Mouse (Mus musculus) kidney, adult 18-20 months (tissue): ENCODE measurements around the gene Rpgr.

ENCODE experiments used
- DNase-seq: peaks from one replicate; pipeline ENCODE4 v3.0.0; 2021

Gene Rpgr

DNA sequence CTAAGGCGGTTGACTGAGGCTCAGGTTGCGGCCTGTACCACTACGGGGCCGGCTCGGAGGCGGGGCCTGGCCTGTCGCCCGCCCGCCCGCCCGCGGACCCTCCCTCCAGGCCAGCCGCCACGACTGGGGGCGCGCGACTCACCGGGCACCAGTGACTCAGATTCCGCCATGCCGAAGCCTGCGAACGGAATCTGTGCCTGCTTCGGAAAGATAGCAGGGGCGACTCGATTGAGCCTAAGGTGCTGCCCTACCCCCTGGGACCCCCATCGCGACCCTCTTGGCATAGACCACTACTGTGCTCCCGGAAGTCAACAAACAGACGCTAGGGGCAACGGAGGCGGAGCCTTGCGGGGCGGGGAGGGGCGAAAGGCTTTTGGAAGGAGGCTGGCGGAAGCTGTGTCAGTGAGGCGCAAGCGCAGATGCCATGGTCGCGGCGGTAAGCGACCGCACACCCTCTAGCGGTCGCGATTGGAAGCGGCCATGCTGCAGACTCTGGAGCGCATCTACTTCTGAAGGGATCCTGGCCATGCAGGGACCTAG lies at the start of gene Rpgr:
TSS of gene Rpgr (minus strand) at position 511 of the 540 bp plus-strand sequence.
- DNase-seq: peak; percentile 92

- DNase-seq: no peak
Observed at GRCm38 (mm10) chrX:10258260-10258659, 41.5 kb upstream of the Rpgr start.

GRCm38 (mm10) chrX:10257774-10258173 lies 41.1 kb upstream of the Rpgr start:
- no peak for DNase-seq

DNA sequence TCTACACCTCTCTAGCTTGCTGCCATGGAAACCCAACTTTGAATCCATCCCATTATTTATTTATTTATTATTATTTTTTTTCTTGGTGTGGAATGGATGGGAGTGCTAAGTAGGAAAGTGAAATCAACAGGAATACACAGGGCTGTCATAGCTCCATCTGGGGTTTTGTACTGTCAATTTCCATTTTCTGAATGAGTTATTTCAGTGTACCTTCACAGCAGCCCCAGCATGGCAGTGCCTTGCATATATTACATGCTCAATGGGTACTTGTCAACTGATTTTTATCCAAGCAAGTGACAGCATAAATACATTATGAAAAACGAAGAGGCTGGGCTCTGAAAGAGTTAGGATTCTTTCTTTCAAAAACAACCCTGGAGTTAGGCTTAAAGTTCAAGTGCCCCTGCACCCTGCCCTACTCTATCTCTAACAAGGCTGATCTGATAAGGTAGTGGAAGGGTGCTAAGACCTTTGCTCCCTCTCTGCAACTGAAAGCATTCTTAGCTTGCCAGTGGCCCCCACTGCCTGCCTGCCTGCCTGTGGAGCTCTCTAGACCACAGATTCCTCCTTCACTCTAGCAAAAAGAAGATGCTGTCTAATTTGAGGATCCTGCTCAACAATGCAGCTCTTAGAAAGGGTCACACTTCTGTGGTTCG lies 35.3 kb upstream of the Rpgr start, which contains the start of gene Otc:
TSS of gene Otc (plus strand) at position 454 of the 653 bp plus-strand sequence.
- DNase-seq: no peak

DNA sequence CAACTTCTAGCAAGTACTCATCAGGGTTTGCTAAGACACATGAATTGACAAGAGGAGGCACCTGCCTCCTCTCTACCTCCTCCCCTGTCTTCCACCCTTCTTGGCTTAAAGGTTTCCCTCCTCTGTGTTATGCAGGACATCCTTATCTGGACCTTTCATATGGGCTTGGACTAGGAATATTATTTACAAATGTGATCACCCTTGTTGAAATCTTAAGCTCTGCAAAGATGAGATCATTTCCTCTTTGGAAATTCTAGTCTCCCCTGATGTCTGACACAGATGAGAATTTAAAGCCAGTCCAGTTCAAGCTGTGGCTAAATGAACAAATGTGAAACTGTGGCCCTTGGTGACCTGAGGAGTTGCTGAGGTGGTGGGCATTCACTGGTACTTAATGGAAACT lies 34.6 kb upstream of the Rpgr start:
- DNase-seq: no peak

- no peak for DNase-seq
Observed at GRCm38 (mm10) chrX:10243916-10244315, 27.2 kb upstream of the Rpgr start.

- DNase-seq: no peak
Observed at GRCm38 (mm10) chrX:10239515-10239914, 22.8 kb upstream of the Rpgr start.

DNA sequence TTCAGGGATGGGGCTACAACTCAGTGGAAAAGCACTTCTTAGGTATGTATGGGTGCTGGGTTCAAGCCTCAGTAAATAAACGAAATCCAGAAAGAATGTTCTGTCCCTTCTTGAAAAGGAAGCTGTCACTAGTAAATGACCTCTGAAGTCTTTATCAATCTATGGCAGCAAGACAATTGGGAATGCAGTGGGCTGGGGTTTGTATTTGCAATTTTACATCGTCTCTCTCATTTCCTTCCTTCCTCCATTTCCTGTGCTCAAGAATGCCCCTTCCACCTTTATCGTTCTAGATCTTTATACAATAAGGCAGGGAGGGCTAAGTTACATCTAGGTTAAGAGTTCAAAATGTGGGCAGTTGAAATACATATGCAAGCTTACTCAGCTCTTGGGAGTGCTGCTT lies 17.9 kb upstream of the Rpgr start:
- DNase-seq: no peak

GRCm38 (mm10) chrX:10233051-10233450 lies 16.3 kb upstream of the Rpgr start:
- no peak for DNase-seq

- DNase-seq: no peak
Observed at GRCm38 (mm10) chrX:10219281-10219680, 2.6 kb upstream of the Rpgr start.

- no peak for DNase-seq
Observed at GRCm38 (mm10) chrX:10215972-10216371, 748 bp downstream of the Rpgr start.

GRCm38 (mm10) chrX:10205937-10206336 lies 10.8 kb downstream of the Rpgr start:
- DNase-seq: no peak

DNA sequence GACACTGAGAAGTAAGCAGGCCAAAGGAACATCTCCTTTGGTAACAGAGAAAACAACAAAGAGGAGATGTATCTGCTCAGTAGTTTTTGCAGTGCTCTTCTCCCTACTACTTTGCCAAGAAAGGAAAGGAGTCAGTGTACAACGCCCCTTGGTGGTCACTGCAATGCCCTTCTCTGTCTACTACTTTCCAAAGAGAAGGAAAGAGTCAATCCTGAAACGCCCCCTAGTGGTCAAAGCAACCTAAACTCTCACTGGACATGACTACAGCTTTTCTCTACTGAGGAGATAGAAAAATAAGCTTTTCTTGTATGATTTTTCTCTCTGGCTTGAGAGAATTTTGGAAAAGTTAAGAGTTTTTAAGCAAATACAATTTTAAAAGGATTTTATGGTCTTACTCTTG lies 15.4 kb downstream of the Rpgr start:
- peak; percentile 3 for DNase-seq

GRCm38 (mm10) chrX:10152390-10152789 lies 64.3 kb downstream of the Rpgr start:
- DNase-seq: no peak

DNA sequence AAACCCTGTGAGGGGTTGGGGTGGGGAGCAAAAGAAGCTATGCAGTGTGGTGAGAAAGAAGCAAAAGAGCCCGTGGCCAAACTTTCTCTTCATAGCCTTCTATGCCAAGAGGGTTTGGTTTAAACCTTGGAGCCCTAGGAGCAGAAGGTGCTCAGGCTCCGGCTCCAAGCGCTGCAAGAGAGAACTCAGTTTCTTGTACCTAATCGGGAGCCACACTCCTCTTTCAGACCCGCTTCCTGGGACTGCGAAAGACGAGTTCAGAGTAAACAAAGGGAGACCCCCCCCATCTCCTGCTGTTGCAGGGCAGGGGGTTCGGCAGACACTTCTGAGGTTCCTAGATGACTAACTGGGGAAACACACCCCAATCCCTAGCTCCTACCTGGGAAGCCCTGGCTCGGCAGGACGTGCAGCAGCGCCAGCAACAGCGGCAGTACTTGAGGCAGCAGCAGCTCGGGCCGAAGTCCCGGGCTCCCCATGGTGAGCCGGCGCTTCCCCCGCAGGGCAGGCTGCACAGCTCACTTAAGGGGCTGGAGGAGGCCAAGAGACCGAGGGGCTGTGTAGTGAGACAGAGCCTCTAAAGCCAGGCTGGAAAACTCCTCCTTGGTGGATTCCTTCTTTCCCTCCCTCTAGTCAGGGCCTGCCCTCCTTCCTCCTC lies 99.5 kb downstream of the Rpgr start, which contains the start of gene Srpx:
TSS of gene Srpx (minus strand) at position 645 of the 655 bp plus-strand sequence.
- DNase-seq: no peak

DNA sequence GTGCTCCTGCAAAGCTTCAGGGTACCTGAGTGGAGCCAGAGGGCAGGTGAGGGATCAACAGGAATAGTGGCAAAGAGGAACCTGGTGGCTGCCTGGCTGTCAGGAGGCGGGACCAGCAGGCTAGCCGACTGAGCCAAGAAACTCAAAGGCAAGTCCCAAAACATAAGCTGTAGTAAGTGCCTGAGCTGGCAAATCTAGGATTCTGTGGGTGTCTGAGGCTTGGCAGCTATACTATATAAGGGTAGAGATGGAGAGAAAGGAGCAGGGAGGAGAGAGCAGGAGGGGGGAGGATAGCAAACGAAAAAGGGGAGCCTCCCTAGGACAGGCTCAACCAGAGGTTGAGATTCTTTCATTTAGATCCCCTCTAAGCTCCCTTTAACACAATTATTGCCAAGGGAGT lies 100.9 kb downstream of the Rpgr start:
- DNase-seq: no peak

DNA sequence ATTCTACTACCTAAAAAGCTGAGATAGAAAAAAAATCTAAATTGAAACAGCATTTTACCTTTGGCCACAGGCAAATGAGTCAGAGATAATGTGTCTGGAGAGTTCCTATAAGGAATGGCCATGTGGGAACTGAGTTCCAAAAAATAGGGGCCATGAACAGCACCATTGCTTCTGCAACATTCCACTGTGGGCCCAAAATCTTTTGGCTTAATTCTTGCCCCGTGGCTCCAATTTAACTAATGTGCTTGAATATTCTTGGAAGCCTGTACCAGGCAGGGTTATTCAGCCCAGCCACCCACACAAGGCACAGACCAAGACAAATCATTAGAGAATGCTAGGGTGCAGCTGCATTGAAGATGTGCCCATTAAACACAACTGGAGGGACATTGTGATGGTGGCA lies 106.0 kb downstream of the Rpgr start:
- no peak for DNase-seq

GRCm38 (mm10) chrX:10108558-10108957 lies 108.2 kb downstream of the Rpgr start:
- no peak for DNase-seq

DNA sequence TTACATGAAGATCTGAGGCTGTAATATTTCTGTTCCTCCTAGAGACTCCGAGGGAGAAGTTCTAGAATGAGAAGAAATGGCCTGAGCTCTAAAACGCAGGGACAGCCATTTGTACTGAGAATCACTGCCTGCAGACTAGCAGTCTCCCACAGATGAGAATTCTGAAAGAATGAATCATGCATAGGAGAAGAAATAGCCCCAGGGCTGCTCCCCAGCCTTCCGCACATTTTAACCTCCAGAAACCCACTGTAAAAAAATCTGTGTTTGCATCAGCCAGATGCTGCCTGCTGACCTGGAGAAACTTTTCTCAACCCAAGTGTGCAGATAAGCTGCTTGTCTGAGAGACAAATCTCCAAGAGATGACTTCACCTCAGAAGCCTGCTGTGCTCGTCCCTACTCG lies 111.2 kb downstream of the Rpgr start:
- no peak for DNase-seq

GRCm38 (mm10) chrX:10102739-10103138 lies 114.0 kb downstream of the Rpgr start:
- no peak for DNase-seq

GRCm38 (mm10) chrX:10095797-10096196 lies 120.9 kb downstream of the Rpgr start:
- DNase-seq: no peak

- no peak for DNase-seq
Observed at GRCm38 (mm10) chrX:10080385-10080784, 136.3 kb downstream of the Rpgr start.

GRCm38 (mm10) chrX:10079981-10080380 lies 136.7 kb downstream of the Rpgr start:
- no peak for DNase-seq

DNA sequence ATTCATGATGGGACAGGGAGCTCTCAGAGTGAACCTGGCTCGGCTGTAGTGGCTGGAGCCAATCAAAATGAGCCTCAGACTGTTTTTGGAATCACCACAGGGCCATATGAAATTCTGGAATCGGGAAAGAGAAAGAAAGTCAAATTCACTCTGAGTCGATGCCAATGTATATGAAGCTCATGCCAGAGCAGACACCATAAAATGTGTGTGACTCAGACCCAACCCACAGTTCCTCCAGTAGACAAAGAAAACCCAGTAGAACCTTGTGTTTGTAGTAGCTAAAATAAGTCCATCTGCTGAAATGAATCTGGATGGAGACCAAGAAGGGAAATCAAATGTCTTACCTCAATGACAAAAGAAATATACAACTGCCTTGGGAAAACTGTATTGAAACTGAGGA lies 142.8 kb downstream of the Rpgr start:
- no peak for DNase-seq
